Mouse (Mus musculus) olfactory bulb, adult 2 months (tissue): ENCODE data around the gene Tnnc2.

Source experiments
- CTCF ChIP-seq: fragments of 200-500 bp; IDR thresholded peaks from 2 replicates; pipeline ENCODE4 v1.5.1; 2012; ENCODE audit warnings: low read depth, mild to moderate bottlenecking, low read length, moderate library complexity; ENCODE audit not compliant: insufficient read depth
- POLR2A ChIP-seq: fragments of 200-500 bp; IDR thresholded peaks from 2 replicates; pipeline ENCODE4 v1.6.1; 2012; ENCODE audit warnings: mild to moderate bottlenecking, low read depth, low read length, moderate library complexity; ENCODE audit not compliant: insufficient read depth

DNA sequence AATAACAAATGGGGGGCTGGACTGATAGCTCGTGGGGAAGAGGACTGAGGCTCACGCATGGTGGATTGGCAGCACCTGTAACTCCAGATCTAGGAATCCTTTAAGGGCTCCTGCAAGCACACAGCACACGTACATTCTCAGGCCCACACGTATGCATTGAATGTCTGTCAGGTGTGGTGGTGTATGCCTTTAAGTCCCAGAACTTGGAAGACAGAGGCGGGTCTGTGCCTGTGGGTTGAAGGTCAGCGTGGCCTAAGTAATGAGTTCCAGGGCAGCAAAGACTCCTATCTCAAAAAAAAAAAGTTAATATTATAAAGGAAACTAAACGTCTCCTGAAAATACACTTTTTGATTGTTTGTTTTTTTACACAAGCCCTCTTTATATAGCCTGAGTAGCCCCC lies 26.8 kb upstream of the Tnnc2 start:
- TF ChIP-seq CTCF (no peak), POLR2A (no peak)
